Mouse (Mus musculus) adrenal gland, adult (tissue): ENCODE measurements around the gene Vps13c.

Experiments used
- DNase-seq, 2 experiments: peaks; one replicate each; pipeline ENCODE4 v3.0.0; 2022 to 2023; ENCODE audit warnings: low spot score in 1 of 2; ENCODE audit not compliant: inconsistent age in 2 of 2

Vps13c gene

DNA sequence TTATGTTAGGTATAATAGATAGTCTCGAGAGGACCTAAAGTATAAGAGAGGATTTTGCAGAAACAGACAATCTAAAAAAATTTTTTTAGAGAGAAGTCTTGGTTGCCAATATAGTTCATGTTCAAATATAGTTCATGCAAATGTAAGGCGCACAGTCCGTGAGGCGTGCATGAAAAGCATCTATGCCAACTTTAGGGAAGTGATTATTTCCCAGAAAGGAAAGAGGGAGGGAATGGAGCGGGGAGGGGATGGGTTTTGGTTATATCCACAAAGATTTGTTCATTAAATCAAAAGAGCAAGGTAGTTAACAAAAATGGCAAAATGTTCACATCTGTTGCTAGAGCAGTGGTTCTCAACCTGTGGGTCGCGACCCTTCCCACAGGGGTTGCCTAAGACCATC, 166.4 kb downstream of the Vps13c start:
- DNase-seq: no peak

DNA sequence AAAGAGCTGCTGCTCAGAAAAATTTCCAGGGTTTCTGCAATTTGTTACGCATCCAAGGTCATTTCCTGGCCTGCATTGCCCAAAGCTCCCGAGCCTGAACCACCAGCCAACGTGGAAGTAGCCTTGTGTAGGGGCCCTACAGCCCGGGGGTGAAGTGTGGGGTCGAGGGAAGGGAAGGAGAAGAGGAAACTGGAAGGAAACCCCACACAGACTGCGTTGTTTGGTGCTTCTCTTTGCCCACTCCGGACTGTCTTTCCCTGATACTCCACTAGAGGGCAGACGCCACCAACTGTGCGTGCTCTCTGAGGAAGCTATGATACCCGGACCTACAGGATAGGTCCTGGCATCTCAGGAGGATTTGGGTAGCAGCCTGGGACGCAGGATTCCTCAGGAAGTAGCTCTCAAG, 174.8 kb downstream of the Vps13c start:
- DNase-seq: peak; percentile 80 to 96

DNA sequence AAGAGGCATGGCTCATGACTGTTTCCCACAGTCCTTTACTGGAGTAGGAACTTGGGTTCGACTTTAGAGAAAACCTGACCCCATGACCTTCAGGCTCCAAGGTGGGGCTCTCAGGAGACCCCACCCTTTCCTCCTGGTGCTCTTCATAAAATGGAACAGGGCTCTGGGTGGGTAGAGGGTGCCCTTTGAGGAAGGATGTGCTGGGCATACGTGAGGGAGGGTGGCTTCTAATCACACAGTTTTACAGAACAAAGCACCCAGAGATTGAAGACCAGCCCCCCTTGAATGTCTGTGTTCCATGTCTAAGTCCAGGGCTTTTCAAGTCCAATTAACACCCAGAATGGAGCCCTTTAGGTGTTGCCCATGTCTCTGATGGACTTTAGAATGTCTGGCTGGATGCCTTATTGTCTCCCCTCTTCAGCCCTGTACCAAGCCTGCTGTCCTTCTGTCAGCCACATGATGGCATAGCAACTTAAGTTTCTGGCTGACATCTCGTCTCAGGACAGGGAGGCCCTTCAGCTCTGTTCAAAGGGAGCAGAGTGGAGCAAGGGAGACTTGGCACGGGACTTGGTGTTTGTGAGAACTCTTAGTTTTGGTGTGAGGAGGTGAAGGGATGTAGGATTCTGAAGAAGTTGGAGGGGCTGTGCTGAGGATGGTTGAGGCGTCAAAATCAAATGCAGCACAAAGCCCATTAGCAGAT, 176.2 kb downstream of the Vps13c start:
- peak; percentile 72 to 89 for DNase-seq

DNA sequence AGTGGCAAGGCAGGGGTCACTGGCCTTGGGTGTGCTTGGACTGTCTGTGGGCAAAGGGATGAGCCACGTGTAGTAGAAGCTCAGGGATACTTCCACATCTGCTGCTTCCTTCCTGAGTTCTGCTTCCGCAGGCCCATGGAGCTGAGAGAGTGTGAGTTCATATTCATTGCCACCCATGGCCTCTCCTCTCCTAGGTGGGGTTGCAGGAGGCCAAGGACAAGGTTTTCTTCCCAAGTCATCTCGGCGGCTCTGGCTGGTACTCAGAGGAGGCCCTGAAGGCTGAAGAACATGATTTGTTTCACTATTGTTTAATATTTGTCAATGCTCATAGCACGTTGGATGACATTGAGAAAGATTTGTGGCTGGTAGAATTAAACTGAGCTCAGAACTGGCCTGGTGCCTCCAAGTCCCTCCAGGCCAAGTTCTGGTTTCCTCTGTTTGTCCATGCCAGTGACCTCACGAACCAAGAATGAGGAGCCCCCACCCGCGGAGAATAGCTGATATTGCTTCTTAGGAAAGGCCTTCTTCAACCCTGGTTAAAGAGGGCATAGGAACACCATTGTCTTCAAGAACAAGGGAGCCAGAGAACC, 180.7 kb downstream of the Vps13c start:
- DNase-seq: peak; percentile 58 to 87

DNA sequence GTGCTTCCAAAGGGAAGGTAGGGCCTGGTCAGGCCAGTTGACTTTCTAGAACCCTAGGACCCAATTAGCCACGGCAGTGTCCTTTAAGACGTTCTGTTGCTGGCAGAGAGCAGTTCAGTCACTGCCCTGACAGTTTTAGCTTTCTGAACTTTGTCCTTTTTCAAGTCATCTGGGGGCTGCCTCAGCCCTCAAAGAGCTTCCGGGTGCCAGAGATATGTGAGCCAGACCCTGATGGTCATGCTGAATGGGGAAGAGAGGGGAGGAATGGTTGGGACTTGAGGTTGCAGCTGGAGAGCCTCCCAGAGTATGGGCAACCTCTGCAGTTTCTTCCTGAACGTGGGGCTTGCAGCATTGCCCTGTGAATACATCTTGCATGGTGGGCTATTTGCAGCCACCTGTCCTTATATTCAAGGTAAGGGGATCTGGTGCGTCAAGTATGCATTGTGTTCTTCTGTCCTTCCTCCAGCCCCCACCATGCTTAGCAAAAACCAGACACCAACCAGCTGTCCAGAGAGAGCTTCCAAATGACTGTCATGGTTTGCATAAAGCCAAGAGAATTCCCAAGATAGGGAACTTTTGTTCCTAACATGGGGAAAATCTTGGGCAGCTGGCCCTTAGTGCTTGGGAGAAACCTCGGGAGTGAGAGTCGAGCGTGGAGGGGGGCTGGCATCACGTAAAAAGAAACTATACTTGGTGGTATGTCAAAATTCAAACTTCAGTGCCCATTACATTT, 182.3 kb downstream of the Vps13c start:
- no peak for DNase-seq

DNA sequence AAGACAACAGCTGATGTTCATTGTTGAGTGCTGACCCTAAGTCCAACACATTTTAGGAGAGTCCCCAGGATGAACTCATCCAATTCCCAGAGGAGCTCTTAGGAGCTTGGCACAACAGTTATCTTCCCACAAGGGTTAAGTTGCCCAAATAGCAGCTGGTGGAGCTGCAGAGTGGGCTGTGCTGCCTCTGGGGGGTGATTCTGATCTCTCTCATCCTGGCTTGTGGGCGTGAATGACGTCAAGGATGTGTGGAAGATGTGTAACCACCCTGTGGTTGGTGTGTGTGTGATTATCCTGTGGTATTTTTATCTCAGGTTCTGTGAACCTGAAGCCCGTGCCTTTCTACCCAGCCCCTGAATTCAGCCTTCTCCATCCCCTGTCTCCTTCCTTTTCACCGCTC, 188.4 kb downstream of the Vps13c start:
- DNase-seq: no peak

DNA sequence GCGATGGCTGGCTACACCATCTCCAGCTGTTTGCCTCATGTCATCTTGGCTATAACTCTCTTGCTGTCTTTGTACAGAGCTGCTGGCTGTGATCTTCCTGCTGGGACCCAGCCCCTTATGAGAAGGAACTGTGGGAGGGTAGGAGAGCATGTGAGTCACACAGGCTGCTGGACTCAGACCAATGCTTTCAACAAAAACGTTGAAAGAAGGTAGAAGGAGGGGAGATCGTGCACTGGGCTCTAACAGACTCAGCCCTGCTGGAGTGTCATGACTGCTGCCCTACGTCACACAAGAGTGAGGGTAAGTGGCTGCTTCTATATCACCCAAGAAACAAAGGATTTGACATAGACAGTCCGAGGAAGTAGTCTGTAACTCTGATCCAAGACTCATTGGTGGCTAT, 193.6 kb downstream of the Vps13c start:
- DNase-seq: no peak
